Mouse (Mus musculus): ENCODE measurements around the gene Gucy2c. TPM values are rescaled to one million over a fixed set of nuclear protein-coding genes. Genes with fewer than 3 reads are reported as not detected.

Gene Gucy2c
- total RNA-seq (2022): under 1 TPM in 1 of 4 experiments, not detected in 3; 0.09 TPM

DNA sequence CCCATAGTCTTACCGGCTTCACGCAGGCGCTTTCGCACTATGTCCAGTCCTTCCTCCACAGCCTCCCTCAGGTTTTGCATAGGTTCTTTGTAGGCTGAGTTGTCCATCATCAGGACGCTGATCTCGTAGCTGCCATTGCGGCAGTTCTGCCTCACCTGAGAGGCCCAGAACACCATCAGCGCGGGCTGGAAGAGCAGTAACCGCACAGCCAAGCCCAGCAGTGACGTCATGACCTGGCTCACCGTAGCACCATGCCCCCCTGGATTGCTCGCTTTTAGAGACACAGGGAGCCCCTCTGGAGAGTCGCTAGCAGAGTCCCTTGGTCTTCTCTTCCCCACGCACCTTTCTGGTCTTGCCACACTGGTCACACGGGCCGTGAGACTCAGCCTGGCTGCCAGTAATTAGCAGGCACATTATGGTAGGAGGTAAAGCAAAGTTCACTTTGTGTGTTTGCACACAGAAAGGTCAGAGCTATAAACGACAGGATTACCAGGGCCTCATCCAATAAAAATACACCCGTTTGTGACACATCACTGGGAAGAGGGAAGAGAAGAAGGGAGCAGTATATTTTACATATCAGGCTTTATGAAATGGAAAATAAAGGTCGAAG lies at the start of gene Gucy2c:
Gene Gucy2c, minus strand, starts transcription at position 389 of the 610 bp plus-strand sequence.
- no peak for DNase-seq

DNA sequence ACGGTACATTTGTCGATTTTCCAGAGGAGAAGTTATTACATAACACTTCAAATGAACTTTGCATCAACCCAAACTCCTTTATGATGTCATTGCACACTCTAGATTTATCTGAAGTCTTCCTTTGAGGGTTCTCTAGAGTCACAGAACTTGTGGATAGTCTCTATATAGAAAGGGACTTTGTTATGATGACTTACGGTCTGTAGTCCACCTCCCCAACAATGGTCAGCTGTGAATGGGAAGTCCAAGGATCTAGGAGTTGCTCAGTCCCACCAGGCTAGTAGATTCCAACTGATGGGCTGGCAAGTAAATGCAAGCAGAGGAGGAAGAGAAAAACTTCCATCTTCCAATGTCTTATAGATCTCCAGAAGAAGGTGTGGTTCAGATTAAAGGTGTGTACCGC lies 47.1 kb upstream of the Gucy2c start:
- no peak for DNase-seq

DNA sequence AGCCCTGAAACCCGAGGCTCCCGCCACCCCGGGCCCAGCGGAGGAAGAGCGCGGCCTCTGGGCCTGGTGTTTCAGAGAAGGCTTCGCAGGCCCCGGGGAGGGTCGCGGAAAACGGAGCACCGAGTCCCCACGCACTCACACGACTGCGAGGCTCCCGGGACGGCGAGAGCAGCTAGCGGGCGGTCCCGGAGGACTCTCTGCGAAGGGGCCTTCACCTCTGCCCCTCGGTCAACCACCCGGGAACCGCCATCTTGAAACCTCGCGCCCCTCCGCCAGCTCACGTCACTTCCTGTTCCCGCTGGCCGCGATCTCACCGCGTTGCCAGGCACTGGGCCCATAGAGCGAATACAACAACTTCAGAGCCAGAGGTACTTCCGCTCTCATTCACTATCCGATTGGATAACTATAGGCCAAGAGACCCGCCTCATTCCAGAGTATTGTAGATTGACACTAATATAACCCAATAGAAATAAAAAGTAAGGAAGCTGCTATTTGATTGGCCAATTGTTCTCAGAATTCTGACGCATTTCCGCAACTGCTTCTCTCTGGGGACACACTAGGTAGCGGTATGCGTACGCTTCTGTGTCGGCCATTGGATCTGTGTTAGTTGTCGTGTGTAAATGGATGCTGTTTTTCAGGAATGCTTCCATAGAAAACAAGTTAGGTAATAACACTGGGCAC lies 46.5 kb upstream of the Gucy2c start, which contains the start of gene Wbp11:
Gene Wbp11, minus strand, starts transcription at position 353 of the 681 bp plus-strand sequence.
- peak; percentile 96 for DNase-seq

DNA sequence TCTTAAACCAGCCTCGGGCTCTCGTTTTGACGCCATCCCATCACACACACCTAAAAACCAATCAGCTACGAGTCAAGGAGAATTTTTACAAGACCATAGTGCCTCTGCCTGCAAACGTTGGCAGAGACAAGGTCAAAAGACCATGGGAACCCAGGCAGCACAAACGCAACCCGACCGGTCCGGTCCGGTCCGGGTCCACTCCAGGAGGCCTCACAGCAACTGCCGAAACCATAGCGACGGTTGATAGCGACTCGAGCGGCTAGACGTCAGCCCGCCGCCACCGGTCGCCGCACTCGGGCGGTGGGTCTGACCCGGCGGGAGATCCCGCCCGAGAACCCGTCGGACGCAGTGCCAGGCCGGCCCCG lies 45.9 kb upstream of the Gucy2c start, which contains the start of gene BC049715:
Gene BC049715, plus strand, starts transcription at position 111 of the 365 bp plus-strand sequence.
- no peak for DNase-seq

DNA sequence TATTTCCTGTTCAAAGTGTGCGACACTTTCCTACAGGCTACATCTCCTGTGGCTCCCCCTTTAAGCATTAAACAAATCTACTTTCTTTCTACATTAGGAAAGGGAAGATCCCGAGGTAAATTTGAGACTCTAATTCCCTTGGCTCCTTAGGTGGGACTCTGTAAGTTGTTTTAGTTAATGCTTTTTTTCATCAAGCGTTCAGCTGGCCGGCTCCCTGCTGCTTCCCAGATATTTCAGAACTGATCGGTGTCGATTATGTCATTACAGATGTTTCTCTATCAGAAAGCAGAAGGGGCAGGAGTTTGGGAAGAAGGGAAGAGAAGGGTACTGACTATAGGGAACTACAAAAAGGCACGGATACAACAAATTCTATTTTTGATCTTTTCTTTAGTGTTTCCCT lies 45.6 kb upstream of the Gucy2c start:
- DNase-seq: no peak

DNA sequence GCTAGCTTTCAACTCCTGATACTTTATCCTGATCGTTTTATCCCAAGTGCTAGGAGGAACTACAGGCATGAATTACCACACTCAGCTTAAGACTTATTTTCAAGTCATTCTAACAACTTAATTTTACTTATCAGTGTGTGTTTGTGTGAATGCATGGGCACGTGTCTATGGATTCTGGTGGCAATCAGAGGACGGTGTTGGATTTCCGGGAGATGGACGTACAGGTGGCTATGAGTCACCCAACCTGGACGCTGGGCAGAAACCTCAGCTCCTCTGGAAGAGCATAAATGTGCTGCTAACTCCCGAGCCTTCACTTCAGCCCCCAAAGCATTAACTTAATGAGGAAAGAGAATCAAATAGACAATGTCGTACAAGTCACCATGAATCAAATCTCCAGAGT lies 43.4 kb upstream of the Gucy2c start:
- DNase-seq: no peak

DNA sequence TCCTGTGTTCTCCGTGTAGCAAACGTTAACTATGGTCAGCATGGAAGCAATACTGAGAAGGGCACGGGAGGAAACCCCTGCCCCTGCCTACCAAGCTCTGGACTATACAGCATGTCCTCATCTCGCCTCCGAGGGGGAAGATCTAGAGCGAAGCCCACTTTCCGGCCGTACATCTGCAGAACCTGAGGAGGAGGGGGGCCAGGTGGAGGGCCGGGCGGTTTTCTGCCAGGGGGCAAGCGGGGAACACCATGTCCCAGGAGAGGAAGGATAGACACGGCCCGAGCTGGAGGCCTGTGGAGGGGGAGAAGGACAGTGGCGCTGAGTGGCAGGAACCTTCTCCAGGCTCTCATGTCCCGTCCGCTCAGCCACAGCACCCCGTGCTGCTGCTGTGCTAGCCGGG lies 39.5 kb upstream of the Gucy2c start:
- DNase-seq: no peak

DNA sequence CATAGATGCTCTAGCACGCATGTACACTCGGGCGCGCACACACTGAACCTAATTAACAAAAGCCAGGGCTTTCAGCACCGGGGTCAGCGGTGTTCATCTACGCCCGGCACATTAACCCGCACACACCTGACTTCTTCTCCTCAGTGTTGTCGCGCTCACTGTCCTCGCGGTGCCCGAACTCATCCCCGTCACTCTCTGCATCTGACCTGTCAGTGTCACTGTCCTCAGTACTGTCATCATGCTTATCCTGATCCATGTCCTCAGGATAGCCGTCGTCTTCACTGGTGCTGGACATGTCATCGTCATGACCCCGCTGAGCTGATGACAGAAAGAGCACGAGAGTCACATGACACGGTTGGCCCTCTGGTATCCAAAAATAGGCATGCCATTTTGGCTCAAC lies 38.8 kb upstream of the Gucy2c start:
- DNase-seq: no peak

DNA sequence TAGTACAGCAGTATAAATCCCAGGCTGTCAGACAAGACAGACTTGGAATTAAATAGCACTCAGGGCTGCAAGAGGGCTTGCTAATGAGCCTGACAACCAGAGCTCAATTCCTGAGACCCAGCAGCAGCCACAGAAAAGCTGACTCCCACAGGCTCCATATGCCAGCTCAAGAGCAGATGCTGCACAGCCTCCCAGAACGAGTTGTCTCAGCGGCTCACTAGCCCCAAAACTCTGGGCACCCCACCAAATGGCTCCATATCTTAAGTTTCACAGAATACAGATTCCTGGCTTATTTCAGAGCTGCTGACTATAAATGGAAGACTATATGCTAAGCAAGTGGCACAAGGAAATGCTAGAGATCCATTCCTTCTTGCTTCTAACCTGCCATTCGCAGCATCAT lies 36.0 kb upstream of the Gucy2c start:
- DNase-seq: no peak

DNA sequence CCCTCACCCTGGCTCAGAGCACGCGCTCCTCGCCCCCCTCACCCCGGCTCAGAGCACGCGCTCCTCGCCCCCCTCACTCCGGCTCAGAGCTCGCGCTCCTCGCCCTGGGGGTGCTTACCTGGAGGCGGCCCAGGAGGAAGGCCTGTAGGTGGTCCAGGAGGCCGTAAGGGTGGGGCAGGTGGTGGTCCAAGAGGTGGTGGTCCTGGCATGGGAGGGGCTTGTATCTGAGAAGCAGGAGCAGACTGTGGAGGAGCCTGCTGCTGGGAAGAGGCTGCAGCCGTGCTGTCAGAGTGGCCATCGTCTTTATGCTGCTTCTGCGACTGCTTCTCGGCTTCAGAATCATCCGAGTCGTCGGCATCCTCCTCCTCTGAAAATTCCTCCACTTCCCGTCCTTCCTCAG lies 35.3 kb upstream of the Gucy2c start:
- DNase-seq: no peak

DNA sequence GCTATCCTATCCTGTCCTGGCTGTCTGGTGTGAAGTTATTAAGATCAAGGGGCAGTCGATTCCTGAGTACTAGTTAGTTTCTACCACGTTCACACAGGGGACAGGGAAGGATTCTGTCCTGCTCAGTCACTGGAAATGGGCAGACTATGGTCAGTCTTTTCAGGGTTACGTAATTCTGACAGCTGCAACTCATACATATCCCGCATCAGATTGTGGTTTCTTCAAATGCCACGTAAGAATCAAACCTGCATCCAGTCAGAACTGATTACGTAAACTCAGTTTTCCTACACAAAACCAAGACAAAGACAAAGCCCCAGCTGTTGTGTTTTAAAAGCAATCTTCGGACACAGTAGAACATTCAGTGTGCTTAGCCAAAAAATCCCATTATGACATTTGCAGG lies 33.8 kb upstream of the Gucy2c start:
- DNase-seq: no peak

DNA sequence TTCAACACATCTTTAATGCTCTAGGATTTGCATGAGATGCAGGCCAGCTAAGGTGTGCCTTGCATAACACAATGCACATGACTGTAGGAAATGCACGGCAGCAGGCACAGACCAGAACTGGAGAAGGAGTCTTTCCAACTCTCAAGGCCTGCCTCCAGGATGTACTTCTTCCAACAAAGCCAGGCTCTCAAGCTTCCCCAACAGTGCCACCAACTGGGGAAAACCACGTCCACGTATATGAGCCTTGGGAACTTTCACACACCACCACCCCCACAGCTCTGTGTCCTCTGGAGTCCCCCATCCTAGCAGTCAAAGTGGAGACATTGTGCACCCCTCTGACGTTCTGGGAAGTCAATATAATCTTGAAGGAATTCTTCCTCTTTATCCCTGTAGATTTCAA lies 31.6 kb upstream of the Gucy2c start:
- no peak for DNase-seq

DNA sequence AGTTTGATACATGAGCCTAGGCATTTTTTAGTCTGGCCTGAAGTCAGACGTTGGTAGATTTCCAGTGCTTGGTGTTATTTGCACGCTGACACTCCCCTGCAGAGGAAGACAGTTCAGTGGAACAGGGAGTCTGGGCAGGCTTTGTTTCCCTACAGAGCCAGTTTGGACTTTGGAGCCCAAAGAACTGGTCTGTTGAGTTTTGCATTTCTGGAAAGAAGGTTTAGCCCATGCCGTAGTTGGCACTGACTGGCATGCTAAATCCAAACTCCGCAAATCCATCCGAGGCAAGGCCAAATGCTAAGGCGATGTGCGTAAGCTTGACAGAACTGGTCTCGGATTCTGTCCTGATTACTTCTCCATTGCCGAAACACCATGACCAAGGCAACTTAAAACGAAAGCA lies 29.6 kb upstream of the Gucy2c start:
- no peak for DNase-seq

DNA sequence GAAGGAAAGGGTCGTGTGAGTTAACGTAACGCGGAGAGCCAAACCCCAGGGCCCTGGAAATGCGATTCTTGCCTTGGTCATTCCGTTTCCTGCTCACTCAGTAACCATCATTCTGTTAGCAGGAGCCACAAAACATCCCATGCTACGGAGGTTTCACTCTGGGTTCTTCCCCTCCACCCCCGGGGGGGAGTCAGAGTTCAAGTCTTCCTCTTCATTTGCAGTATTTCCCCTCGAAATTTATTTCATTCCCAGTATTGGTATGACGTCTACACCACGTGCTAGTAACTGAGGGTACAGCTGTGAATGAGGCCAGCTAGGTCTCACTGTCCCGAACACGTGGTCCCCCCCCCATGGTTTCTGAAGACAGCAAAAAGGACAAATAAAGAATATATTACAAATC lies 28.1 kb upstream of the Gucy2c start:
- no peak for DNase-seq

DNA sequence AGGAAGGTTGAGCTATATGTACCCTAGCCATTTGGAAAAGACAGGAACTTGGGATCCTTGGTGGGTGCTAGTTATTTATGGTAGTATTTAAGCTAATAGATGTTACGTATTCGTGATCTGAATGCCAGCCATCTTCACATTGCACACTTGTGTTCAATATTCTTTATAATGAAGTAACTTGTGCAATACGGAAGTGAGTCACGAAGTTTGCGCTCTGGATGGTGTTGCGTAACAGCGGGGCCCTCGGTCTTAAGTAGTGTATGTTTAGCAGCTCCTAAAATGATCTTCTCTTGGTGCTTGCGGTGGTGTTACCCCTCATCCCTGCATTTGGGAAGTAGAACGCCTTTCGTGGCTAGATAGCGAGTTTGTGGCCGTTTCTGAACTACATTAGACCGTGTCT lies 27.5 kb upstream of the Gucy2c start:
- peak; percentile 66 for DNase-seq

DNA sequence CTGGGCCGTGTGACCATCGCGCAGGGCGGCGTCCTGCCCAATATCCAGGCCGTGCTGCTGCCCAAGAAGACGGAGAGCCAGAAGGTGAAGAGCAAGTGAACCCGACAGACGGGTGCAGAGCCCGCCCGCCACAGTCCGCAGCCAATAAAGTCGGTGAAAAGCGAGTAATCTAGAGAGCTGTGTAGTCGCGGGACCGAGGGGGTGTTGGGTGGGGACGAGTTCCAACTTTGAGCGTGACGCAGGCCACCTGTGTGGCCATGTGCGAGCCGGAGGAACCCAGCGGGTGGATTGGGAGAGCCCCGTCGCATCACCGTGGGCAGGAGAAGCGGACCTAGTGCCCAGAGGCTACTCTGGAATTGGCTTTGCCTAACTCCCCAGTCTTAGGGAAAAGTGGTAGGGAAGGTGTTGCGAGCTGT lies 27.1 kb upstream of the Gucy2c start:
- no peak for DNase-seq

DNA sequence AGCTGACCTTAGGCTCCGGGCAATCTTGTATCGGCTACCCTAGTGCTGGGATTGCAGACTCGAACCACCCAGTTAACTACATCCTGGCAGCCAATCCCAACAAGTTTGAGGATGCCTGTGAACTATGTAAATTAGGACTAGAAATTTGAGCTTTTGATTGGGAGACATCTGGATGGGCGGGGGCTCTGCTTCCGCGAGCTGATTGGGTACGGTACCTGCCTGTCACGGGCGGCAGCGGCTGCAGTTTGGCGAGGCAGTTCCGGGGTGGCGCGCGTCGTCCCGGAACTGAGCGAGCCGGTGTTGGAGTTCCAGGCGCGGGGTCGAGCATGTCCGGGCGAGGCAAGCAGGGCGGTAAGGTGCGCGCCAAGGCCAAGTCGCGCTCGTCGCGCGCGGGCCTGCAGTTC lies 26.5 kb upstream of the Gucy2c start, which contains the start of gene H2afj:
Gene H2afj, plus strand, starts transcription at position 231 of the 404 bp plus-strand sequence.
- peak; percentile 97 for DNase-seq

DNA sequence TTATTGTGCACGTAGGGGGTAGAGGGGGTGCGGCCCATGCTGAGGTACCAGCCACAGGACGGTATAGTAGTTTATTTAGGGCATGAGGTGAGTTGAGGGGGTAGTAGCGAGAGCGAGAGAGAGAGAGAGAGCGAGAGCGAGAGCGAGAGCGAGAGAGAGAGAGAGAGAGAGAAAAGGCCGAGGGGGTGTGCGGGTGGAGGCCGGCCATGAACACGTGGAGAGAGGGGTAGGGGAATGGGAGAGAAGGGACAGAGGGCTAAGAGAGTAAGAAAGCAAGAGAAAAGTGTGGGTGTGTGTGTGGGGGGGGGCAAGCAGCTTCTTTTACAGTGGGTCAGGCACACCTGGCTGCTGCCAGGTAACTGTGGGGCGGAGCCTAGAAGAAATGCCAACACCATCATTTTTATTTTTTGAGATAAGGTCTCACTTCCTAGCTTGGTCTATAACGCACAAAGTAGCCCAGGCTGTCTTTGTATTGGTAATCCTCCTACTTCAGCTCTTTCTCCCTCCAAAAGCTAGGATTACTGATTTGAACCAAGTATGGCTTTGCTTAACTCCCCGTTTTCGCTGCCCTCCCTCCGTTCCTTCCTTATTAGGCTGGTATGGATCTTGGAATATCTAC lies 25.9 kb upstream of the Gucy2c start:
- no peak for DNase-seq

DNA sequence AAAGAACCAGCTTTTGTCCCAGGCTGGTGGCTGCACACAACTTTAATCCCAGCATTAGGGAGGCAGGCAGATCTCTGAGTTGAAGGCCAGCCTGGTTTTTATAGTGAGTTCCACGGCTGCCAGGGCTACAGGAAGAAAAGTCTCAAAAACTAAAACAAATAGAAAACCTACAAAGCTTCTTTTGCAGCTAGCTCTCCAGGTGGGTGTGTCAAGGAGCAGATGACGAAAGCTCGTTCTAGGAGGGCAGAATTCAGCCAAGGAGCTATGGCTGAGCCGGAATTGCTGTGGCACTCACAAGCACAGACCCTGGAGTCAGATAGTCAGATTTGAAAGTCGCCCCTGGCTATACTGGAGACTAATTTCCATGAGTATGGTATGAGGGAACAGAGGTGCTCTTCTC lies 25.3 kb upstream of the Gucy2c start:
- DNase-seq: no peak

DNA sequence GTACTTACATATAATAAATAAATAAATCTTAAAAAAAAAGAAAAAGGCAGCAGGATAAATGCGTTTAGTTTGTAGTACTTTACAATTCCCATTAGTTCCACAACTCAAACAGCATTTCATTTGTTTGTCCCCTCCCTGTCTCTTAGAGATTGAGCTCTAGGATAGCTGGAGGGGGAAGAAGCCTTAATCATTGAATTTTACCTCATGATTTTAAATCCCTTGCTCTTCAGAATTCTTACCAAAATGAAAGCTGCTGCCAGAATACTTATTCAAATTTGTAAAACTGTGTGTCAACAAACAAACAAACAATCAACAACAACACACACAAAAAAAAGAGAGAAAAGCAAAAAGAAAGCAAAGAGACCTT lies 23.8 kb upstream of the Gucy2c start:
- no peak for DNase-seq

DNA sequence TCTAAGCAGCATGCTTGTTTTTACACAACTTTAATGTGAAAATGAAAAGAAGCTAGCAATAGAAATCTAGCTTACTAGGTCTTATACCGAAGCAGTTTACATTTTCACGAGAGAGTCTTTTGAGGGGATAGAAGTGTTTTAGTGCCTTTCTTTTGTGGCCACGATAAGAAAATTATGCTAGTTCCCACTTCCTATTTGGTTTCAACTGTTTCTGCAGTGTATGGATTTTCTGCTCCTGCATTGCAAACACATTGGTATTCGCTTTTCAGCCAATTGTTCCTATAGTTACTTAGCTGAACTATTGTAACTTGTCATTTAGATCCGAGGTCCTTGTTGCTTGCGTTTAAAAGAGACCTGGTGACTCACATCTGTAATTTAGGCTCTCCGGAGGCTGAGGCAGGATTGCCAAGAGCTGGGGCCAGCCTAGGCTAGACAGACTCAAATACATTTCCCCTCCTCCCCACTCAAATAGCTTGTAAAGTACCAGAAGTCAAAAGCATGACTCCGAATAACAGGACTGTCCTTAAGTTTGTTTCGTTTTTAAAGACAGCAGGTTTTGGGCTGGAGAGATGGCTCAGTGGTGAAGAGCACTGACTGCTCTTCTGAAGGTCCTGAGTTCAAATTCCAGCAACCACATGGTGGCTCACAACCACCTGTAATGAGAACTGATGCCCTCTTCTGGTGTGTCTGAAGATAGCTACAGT lies 23.3 kb upstream of the Gucy2c start:
- DNase-seq: no peak

DNA sequence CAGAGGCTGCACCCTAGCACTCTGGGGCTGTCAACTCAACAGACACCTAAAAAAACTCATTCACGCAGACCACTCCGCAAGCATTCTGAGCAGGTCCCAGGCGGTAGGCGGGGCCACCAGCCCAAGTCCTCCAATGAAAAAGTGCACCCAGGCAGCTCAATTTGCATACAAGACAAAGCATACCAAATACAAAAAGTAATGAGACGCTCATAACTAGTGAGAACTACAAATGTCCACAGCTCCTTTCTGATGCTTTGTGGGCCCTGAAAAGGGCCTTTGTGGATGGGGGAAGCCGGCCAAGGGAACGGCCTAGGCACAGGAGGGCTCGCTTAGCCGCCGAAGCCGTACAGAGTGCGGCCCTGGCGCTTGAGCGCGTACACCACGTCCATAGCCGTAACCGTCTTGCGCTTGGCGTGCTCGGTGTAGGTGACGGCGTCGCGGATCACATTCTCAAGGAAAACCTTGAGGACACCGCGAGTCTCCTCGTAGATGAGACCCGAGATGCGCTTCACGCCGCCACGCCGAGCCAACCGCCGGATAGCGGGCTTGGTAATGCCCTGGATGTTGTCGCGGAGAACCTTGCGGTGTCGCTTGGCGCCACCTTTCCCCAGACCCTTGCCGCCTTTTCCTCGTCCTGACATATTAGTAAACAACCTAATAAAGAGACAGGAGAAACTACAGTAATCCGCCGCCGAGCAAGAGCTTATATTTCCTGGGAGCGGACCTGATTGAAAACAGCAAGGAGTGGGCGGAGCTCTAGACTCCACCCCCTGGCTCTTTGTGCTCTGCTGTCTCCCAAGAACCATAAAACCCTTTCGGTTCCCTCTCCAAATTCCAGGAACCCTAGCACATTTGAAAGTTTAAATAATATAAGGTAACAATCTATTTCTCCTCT lies 22.4 kb upstream of the Gucy2c start, which contains the start of gene Hist4h4:
Gene Hist4h4, minus strand, starts transcription at position 677 of the 895 bp plus-strand sequence.
- DNase-seq: peak; percentile 92
